Mouse (Mus musculus): Measurements from ENCODE around the gene Hoxd4.

The Hoxd4 gene

DNA sequence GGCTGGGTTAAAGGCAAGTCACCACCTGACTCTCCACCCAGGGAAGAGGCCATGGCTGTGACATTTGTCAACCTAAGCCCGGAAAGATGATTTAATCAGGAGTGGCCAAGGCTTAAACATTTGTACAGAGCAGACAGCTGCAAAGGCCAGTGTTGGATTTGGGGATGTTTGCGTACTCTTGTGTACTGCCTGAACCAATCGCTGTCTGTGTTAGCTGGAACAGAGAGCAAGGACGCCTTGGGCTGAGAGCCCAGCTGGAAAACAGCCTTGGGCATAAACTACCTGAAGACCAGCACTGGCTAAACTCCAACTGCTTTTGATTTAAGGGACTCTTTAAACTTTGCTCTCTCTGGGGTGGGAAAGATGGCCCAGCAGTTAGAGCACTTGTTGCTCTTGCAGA is 3.1 kb upstream of the Hoxd4 start:
- DNase-seq = no peak

DNA sequence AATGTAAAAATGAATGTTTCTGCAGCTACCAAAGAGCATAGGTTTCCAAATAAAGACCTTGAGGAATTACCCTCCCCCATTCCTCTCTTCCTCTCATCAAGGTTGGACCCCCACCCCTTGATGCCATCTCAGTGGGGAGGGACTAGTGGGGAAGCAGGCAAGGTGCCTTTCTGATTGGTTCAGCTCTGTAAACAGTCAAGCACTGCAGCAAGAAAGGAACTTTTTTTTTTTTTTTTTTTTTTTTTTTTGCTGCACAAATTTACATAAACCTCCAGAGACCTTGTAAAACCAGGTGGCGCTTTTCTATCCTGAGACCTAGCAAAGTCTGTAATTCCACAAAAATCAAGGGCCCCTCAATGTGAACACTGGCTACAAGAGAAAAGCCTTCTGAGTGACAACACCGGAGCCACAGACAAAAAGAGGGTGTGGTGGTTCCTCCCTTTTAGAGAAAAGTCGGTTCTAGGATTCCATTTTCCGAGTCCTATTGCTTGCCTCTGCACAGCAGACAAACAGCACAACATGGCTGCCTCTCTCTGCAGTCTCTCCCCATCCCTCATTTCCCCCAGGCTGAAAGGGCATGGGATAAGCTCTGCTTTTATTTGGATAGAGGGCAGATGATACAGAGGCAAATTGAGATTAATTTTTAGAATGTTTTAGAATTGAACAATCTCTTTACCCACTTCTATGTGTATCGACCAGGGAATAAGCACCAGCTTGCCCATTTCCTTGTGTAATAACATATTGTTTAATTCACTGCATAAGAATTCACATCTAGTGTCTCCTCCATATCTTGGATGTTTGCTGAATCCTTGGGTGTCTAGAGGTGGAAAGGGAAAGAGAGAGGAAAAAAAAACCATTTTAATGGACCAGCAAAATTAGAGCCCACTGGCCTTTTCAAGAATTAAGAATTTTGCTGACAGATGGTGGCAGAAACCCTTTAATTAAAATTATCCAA is 2.0 kb upstream of the Hoxd4 start:
- no peak for DNase-seq

DNA sequence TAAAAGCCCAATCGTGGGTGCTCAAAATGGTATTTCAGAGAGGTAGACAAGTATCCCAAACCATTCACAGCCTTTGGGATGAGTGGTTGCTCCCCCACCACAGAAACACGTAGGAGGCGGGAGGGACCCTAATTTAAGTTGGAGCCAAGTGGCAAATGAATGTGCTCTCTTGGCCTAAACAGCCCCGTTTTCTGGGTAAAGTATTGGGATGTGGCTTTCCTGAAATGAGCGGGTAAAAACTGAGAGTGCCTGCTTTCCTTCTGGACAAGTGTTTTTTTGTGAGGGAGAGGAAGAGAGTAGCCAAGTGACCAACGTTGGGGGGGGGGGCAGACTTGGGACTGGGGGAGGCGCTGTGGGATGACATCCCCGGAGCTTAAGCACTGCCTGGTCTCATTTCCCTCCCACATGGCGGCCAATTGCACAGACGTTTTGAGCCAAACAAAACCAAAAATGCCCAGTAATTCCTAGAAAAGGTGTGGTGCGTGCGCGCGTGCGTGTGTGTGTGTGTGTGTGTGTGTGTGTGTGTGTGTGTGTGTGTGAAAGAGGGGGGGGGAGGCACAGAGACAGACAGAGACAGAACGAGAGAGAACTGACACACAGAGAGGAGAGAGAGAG is 693 bp upstream of the Hoxd4 start:
- DNase-seq = no peak

DNA sequence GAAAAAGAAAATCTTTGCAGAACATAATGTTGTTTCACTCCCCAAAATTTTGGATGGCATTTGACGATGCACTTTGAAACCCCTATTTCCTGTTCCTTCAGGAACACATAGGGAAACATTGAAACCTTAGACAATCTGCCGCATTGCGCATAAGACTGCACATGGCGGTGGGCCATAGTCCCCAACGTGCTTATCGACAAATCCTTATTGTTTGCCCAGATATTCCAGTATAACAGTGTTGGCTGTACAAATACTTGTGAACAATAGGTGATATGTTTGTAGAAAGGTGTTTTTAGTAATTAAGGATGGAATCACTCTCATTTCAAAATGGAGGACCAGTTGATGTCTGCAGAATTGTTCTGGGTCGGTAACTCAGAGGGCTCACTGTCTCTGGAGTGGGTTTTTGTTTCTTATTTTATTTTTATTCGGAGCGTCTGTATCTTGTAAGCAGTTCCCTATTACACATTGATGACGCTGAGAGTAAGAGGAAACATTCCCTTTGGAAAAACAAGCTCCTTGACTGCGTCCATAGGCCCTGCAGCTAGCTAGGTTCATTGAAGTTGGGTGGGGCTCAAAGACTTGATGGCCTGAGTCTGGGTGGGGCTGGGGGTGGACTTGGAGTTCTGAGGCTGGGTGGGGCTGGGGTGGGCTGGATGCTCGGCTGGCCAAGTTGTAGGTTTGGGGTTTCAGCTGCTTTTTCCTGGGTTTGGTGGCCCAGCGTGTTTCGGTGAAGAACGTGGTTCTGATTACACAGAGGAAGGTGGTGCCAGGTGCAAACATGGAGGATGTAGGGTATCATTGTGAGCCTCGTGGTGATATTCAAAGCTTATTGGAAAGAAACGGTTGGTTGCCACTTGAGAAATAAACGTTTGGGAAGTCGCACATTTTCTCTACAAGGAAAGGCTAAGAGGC is 1.8 kb downstream of the Hoxd4 start:
- no peak for DNase-seq

DNA sequence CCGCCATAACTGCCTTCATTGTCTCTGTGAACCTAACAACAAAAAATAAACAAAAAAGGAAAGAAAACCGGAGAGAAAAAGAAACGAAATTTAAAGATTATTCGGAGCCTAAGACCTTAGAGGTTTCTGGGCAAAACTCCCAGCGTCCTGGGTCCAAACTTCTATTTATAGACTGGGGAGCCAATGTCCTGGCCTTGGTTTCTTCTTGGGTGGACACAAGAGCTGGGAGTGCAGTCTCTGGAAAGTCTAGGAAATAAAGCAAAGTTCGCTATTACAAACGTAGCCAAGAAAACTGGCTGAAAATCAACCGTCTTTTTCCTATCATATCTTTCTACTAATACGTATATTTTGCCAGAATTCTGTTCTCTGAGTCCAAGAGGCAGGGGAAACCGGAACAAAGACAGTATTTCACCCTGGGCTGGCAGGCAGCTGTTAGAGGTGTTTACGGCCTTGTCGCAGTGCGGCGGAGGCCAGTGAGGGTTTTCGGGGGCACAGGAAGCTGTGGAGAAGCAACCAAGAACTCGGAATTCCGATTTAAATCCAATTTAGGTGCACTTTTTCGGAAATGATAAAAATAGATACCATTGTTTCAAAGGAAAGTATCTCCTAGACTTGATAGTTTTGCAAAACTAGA is 2.5 kb downstream of the Hoxd4 start:
- DNase-seq = no peak

DNA sequence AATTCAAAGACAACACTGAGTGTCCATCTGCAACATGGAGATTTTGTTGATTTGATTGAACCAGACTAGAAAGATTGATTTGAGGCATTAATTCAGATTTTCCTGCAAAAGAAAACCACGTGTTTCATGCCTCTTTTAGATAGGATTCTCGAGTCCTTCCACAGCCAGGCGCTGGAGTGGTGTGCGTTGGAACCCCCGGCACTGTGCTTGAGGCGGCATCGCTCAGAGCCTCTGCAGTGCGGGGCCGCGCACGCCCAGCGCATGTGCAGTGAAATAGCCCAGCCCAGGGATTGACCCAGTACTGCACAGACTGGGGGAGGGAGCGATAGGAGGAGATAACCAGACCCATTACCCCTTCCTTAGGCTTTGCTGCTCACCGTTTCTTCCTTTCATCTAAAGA is 3.2 kb downstream of the Hoxd4 start:
- no peak for DNase-seq

DNA sequence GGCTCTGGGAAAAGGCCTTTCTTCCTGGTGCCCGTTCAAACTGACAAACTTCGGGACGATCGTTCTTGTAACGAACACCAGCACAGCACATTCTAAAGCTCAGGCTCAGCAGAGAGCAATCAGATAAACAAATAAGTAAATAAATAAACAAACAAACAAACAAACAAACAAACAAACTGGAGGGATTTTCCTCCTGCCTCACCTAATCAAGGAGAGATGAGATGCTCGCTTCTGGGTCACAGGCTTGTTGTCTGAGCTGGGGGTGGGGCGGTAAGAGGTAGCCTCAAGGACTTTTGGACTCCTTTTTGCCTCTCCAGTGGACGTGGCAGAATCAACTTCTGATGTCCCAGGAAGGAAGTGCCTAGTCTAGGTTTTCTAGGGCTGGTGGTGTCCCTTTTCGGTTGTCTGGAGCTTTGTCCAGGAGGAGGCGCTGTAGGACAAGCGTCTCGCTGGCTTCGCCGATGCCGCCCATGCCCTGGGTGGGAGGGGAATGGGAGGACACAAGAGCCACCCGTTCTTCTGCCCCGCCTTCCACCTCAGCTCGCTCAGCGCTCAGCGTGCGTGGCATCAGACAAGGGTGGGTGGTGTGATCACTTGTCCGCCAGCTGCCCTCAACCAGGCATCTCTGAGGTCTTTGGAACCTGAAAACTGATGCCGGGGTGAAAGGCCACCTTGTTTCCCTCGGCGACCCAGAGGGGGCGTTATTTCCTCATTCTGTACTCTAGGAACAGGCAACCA is 3.9 kb downstream of the Hoxd4 start:
- DNase-seq = no peak

DNA sequence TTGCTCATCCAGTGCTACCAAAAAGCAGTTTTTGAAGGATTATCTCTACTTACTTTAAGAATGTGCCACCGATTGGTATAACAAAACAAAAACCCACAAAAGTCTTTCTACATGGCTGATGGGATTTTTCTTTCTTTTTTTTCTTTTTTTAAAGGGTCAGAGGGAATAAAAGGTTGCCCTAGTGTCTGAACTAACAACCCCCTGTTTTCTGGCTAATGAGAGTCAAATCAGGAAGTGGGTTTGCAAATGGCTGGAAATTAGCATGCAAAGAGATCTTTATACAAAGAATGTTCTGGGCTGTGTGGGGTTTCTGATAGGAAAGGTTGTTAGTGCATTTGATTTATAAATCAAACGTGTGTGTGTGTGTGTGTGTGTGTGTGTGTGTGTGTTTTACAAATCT is 8.7 kb downstream of the Hoxd4 start:
- no peak for DNase-seq

DNA sequence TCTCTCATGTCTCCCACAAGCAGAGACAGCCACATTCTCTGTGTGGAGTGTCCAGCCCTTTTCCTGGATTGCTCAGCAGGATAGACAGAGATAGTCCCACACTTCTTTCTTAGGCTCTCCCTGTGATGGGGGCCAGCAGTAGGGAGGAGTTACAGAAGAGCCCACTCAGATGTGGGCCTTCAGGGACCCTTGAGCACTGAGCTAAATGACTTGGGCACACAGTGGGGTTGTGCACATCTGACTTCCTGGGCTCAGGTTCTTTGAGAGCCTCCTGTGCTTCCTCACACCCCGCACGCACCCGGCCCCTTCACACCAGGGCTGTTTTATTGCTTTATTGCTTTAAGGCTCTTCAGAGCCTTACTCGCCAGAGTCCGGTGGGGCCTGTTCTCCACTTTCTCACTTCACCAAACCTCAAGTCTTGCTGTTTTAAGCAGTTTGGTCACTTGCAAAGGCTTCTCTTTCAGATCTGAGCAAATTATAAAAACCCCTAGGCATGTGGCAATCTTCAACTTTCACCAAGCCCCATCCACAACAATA is 9.3 kb downstream of the Hoxd4 start:
- no peak for DNase-seq

DNA sequence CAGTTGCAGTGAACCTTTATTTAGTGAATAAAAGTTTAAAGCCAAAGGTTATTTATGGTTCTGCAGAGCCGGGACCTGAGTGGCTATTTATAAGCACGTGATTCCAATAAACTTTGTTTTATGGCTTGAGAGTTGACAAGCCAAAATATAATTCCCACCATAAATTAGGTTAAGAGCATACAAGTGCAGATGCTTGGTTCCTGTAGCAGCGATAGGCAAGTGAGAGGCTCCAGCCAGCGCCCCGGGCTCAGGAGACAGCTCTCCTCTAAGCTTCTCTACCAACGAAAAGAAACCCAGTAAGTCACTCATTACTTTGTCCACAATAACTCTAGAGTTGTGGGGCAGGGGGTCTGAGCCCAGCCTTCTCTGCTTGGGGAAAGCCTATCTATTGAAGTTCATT is 10.2 kb downstream of the Hoxd4 start:
- DNase-seq = no peak

DNA sequence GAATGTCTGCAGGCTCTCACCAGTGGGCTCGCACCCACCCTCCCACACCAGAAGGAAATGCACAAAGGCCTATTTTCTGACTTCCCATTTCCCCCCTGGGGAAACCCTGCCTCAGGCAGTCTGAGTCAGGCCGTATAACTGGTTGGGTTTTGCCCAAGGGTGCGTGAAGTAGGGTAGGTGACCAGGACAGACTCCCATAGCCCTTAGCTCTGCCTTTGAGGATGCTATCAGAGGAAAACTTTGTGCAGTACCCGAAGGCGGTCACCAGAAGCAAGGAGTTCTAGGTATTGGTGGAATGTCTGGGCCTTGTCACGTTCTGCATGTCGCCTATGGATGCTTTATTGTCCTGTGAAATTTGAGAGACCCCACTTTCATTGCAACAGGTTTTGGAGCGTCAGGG is 11.2 kb downstream of the Hoxd4 start:
- no peak for DNase-seq

DNA sequence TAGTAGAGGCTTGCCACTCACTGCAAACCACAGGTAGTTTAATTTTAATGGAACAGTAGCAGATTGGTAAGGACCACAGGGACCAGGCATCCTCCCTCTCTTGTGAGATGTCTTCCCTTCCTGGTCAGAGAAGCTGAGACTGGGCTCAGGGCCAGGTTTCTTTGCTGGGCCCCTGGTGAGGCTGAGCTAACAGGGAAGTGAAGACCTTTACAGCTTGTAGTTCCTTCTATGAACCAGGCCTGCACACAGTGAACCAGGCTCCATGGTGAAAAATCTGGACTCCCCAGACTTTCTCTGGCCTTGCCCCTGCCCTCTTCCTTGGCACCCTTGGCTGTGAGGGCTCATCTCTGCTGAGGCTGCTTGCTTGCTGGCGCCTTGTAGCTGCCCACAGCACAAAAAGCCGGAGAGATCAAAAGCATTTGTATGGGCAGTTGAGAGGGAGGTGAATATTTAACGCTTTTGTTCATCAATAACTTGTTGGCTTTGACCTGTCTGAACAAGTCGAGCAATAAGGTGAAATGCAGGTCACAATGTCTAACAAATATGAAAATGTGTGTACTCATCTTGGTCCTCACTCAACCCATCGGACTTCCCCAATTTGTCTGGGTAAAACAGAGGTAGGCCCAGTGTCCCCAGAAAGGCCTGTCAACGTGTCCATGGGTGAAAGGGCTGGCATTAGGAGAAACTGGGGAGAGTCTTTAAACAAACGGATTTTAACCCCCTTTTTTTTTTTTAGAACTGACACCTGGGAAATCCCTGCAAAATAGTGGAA is 12.7 kb downstream of the Hoxd4 start:
- DNase-seq = no peak

DNA sequence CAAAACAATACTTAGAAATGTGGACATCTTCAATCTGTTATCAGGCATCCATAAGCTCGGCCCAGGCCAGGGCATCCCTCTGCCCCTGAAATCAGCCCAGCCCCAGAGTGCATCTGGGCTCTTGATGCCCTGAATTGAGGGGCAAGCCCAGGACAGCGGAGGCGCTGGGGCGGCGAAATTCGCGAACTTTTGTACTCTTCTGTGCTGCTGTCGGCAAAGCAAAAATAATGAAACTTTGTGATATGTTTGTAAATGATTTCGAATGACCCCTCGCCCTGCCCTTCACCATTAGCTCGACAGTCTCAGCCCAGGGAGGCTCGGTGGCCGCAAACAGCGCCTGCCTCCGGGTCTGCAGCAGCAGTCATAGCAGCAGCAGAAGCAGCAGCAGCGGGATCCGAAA is 13.4 kb downstream of the Hoxd4 start:
- DNase-seq = no peak

DNA sequence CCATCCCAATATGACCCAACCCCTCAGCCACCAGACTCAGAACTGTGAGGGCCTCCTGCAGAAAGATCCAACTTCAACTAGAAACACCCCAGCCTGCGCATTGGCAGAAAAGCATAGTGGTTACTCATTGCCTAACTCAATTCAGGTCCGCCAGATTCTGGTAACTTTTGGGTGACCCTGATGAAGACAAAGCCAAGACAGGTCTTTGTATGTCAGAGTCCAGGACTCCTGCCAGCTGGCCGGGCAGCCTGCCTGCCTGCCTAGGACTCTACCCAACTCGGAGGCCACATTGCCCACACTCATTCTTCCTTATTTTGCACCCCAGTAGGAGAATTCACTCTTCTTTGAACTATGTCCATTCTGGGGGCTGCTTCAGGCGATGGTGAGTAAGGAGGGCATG is 14.8 kb downstream of the Hoxd4 start, which contains the start of gene Gm28230:
Gene Gm28230, plus strand, starts transcription at position 178 of the 400 bp plus-strand sequence.
- DNase-seq = no peak

DNA sequence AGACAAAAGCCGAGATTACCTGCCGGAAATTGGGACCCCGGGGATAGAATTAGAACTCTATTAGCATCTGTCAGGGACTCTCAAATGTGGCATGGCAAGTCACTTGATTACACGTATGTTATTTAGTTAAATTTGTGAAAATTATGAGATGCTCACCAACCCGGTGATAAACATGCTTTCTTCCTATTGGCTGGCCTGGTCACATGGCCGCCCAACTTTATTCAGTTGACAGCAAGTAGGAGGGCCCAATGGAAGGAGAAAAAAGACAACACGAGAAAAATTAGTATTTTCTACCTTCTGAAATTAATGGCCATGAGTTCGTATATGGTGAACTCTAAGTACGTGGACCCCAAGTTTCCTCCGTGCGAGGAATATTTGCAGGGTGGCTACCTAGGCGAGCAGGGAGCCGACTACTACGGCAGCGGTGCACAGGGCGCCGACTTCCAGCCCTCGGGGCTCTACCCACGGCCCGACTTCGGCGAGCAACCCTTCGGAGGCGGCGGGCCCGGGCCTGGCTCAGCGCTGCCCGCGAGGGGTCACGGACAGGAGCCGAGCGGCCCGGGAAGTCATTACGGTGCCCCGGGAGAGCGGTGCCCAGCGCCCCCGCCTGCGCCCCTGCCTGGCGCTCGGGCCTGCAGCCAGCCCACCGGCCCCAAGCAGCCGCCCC is 15.4 kb downstream of the Hoxd4 start:
- no peak for DNase-seq

DNA sequence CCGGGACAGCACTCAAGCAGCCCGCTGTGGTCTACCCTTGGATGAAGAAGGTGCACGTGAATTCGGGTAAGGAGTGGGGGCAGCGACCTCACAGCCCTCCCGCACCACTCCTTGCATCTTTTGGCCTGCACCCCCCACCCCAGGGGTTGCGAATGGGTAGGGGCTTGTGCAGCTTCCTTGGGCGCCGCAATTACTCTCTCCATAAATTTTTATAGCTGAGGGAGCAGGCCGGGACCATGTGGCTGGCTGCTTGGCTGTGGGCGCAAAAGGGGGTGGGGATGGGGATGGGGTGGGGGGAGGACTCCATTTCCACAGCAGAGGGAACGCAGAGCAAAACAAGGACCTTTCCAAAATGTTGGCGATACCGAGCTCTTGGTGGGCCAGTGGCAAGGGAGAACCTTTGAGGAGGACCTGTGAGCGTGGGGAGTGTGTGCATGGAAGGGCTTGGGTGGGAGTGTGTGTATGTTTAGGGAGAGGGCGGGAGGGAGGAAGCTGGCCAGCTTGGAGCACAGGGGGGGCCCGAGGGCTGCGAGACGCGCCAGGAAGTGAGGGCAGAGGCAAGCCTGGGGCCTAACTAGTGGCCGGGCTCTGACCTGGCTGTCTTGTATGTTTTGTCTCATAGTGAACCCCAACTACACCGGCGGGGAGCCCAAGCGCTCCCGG is 16.0 kb downstream of the Hoxd4 start:
- no peak for DNase-seq

DNA sequence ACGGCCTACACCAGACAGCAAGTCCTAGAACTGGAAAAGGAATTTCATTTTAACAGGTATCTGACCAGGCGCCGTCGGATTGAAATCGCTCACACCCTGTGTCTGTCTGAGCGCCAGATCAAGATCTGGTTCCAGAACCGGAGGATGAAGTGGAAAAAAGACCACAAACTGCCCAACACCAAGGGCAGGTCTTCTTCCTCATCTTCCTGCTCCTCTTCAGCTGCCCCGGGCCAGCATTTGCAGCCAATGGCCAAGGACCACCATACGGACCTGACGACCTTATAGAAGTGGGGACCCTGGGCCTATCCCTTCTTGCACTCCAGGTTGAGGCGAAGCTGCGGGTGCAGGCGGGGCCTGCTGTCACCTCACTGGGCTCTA is 16.6 kb downstream of the Hoxd4 start:
- no peak for DNase-seq

DNA sequence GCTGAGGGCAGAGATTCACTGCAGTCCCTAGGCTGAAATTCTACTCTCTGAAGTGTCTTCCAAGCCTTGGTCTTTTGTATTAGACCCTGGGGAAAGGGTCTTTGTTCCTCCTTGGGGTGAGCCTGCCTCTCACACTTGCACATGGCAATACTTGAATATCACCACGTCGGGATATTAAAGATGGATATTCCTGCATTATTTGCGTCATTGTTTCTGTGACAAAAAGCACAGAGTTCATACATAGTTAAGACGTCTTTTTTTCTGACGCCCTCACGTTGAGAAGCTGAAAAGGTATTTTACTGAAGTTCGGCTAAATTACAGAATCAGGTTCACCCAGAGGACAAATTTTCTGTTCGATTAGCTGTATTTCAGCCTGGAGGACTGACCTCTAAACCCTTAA is 18.6 kb downstream of the Hoxd4 start:
- DNase-seq = no peak

DNA sequence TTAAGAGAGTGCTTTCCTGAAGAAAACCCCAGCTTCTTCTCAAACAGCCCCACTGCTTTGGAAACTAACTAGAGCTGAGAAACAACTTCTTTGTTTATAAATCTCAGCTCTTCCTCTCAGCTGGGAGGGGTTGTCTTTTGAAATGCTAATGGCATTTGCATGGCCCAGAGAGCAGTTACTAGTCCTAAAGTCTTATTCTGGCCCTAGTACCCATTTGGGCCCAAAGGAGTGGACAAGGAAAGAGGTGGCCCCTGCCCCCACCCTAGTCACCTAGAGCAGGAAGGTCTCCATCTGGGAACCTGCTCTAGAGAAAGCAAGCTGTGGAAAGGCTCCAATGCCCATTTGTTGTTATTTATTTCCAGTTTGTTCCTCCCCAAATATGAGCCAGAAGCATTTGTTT is 19.3 kb downstream of the Hoxd4 start:
- no peak for DNase-seq
